Mouse (Mus musculus): Measurements from ENCODE around the gene Kat14.

- TF ChIP-seq GATA1 (IDR thresholded peaks at IDR 0.05; ENCODE audit: low read length) (no peak), TAL1 (IDR thresholded peaks at IDR 0.05; ENCODE audit: low read length) (no peak)
These were observed 30.7 kb downstream of the Kat14 start for GRCm38 (mm10) chr2:144399531-144399930.
